Mouse (Mus musculus): Measurements from ENCODE around the gene Lmf1.

- TF ChIP-seq CTCF (IDR thresholded peaks at IDR 0.05; ENCODE audit: low read depth, low read length) (no peak), POLR2A (IDR thresholded peaks at IDR 0.05; ENCODE audit: insufficient read depth, low read length) (no peak), EP300 (IDR thresholded peaks at IDR 0.05; ENCODE audit: insufficient read depth, low read depth, low read length) (no peak)
Measured at GRCm38 (mm10) chr17:25564481-25564880, 14.4 kb upstream of the Lmf1 start.

Data from ES-Bruce4 (cell line).